In the genomic region with DNA sequence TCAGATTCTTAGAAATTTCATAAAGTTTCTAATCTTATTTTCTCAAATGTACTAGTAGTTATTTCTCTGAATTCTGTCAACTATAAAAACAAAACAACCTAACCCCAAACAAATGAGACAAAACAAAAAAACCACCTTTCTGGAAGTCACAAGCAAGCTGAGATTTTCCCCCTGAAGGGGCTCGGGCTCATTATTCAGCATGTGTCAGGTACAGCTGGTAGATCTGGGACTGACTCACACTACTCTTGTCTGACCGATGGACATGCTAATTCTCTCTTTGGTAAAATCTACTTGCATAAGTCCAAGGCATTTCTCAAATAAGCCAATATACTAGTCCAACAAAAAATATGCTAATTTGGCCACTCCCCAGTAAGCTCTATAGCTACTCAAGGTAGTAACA, we compare ENCODE assay signal across 1 mouse cellular context.
TF ChIP-seq lines count a peak whose summit lies in the region.

No protein-coding gene starts in this region.

TF ChIP-seq in myocyte, 11 proteins besides CTCF, POLR2A, EP300 and RAD21 (continued from another document):
- no peak for TF ChIP-seq TCF3 (IDR thresholded peaks at IDR 0.05; ENCODE audit: insufficient read length, low read depth)
- no peak for TF ChIP-seq REST (IDR thresholded peaks at IDR 0.05; ENCODE audit: insufficient read depth, insufficient read length)
- TF ChIP-seq TCF12 (IDR thresholded peaks at IDR 0.05; ENCODE audit: insufficient read depth, poor library complexity, severe bottlenecking) = no peak
- TF ChIP-seq CEBPB (IDR thresholded peaks at IDR 0.05; ENCODE audit: insufficient read depth, poor library complexity, severe bottlenecking) = no peak
- no peak for TF ChIP-seq MAX (IDR thresholded peaks at IDR 0.05; ENCODE audit: low read depth)
- TF ChIP-seq MYOG (IDR thresholded peaks at IDR 0.05; ENCODE audit: control insufficient read depth in 1 of 3, insufficient read depth in 1 of 3, insufficient read length in 2 of 3, low read depth in 2 of 3) = no peak
- no peak for TF ChIP-seq USF1 (IDR thresholded peaks at IDR 0.05; ENCODE audit: low read depth)
- TF ChIP-seq POLR2AphosphoS2 (IDR thresholded peaks at IDR 0.05; ENCODE audit: insufficient read length, low read depth) = no peak
- no peak for TF ChIP-seq E2F4 (IDR thresholded peaks at IDR 0.05; ENCODE audit: insufficient read depth)
